Mouse (Mus musculus) intestine, postnatal 0 days (tissue): ENCODE results near the gene Gm28635. TPM values are rescaled to one million over a fixed set of nuclear protein-coding genes. Genes with fewer than 3 reads are reported as not detected.

Source experiments
- ATAC-seq: fragments of 200-750 bp; cut with Nextera tagmentation; 2 replicates; pipeline ENCODE4 v1.8.0; 2017; ENCODE audit warnings: mild to moderate bottlenecking, moderate TSS enrichment, moderate library complexity
- H3K27ac ChIP-seq: fragments of 300-500 bp; sonication (generic); 2 replicates; pipeline ENCODE4 v1.5.1; 2014; ENCODE audit warnings: mild to moderate bottlenecking, low read depth, low read length, moderate library complexity
- H3K27me3 ChIP-seq: fragments of 300-500 bp; sonication (generic); replicated peaks from 2 replicates; pipeline ENCODE4 v1.6.1; 2014; ENCODE audit warnings: low read length, mixed read lengths; ENCODE audit not compliant: control insufficient read depth, insufficient read depth
- H3K36me3 ChIP-seq: fragments of 300-500 bp; sonication (generic); 2 replicates; pipeline ENCODE4 v1.6.1; 2014; ENCODE audit warnings: mild to moderate bottlenecking, moderate library complexity; ENCODE audit not compliant: control insufficient read depth, insufficient read depth
- H3K4me1 ChIP-seq: fragments of 300-500 bp; sonication (generic); replicated peaks from 2 replicates; pipeline ENCODE4 v1.6.1; 2014; ENCODE audit warnings: antibody characterized with exemption, low read length, mixed read lengths; ENCODE audit not compliant: control insufficient read depth, insufficient read depth
- H3K4me2 ChIP-seq: fragments of 300-500 bp; sonication (generic); replicated peaks from 2 replicates; pipeline ENCODE4 v1.6.1; 2014; ENCODE audit warnings: low read depth, mild to moderate bottlenecking, moderate library complexity
- H3K4me3 ChIP-seq: fragments of 300-500 bp; sonication (generic); 2 replicates; pipeline ENCODE4 v1.5.1; 2014; ENCODE audit warnings: low read depth, low read length
- H3K9ac ChIP-seq: fragments of 300-500 bp; sonication (generic); 2 replicates; pipeline ENCODE4 v1.6.1; 2014; ENCODE audit warnings: mild to moderate bottlenecking, low read depth, low read length
- H3K9me3 ChIP-seq: fragments of 300-500 bp; sonication (generic); 2 replicates; pipeline ENCODE4 v1.6.1; 2016; ENCODE audit warnings: mixed run types; ENCODE audit not compliant: control insufficient read depth
- CTCF ChIP-seq: sonication (generic); IDR thresholded peaks from 2 replicates; pipeline ENCODE4 v1.5.1; 2016; ENCODE audit warnings: low read depth, mild to moderate bottlenecking, control low read depth, antibody characterized with exemption, moderate library complexity
- WGBS: fragments of 180-500 bp; shearing (Covaris S2); extraction: QIAGEN DNeasy Blood & Tissue Kit; methylation state at CpG from one replicate; pipeline ENCODE4 v1.1.7; 2014; 5-methylcytosine and 5-hydroxymethylcytosine counted together
- polyA plus RNA-seq: library from polyadenylated mRNA; unstranded; fragments of >200 nt; fragmentation: Nextera tagmentation; extraction: Ambion mirVana; gene quantifications from 2 replicates; pipeline ENCODE4 v1.2.1, GENCODE M21; 2015

The Gm28635 gene
- polyA plus RNA-seq, 1 experiment from 2014 or later: not detected

DNA sequence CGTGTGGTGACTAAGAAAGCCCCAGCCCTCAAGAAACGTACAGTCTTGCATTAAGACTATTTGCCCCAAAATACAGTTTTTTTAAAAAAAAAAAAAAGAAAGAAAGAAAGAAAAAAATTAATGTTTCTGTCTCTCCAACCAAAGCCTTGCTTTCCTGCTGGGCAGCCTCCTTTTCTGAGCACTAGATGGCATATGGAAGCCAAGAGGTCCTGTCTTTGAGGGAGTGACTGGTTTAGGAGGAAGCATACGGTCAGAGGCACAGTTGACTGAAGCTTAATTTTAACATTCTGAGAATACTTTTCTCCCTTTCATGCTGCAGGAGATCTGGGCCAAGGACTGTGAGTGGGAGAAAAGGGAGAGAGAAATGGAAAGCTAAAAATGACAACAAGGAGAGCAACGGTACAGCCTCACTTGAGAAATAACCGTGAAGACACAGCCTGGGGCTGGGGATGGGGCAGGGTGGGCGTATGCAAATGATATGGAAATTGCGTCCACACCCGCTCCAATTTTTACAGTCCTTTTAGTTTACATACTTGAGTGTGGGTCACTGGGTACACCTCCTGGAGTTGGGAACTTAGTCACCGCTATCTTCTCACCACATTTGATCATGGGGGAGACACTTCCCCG is 120.8 kb downstream of the Gm28635 start:
- peak overlapping the region; percentile 24 for H3K4me2 ChIP-seq
- H3K27me3 ChIP-seq: no peaks in the 10 kb centered on the region
- WGBS: 55% methylated on average over 10 of the region's 10 CpGs
- no peak overlapping the region for H3K27ac ChIP-seq
- no peak for ATAC-seq
- H3K4me3 ChIP-seq: no peak overlapping the region
- H3K9ac ChIP-seq: no peak overlapping the region
- no peaks in the 10 kb centered on the region for H3K4me1 ChIP-seq
- no peaks in the 10 kb centered on the region for H3K36me3 ChIP-seq
- peak; percentile 62 for TF ChIP-seq CTCF
- H3K9me3 ChIP-seq: no peaks in the 10 kb centered on the region

Other genes starting within 250 kb of the Gm28635 start
- gene Tfpi, start 201.3 kb downstream of the Gm28635 start, polyA plus RNA-seq: 31.3 and 33.4 TPM in 2 replicates
- 45.4 and 46.1 TPM in 2 replicates for gene Ctnnd1, start 27.3 kb downstream of the Gm28635 start, polyA plus RNA-seq
- gene Btbd18, start 19.0 kb downstream of the Gm28635 start, polyA plus RNA-seq: 0.07 TPM in 1 of 2 replicates, not detected in the other
- 83.4 and 90.7 TPM in 2 replicates for gene Selenoh, start 7.3 kb downstream of the Gm28635 start, polyA plus RNA-seq
- gene Med19, start 361 bp upstream of the Gm28635 start, polyA plus RNA-seq: 20.6 and 21.0 TPM in 2 replicates
- gene Tmx2, start 1.1 kb upstream of the Gm28635 start, polyA plus RNA-seq: 81.7 and 85.0 TPM in 2 replicates
- gene Zdhhc5, start 37.1 kb upstream of the Gm28635 start, polyA plus RNA-seq: 27.6 and 28.4 TPM in 2 replicates
- gene Clp1, start 49.3 kb upstream of the Gm28635 start, polyA plus RNA-seq: 18.1 and 21.8 TPM in 2 replicates
- gene Ypel4, start 56.0 kb upstream of the Gm28635 start, polyA plus RNA-seq: 1.8 and 1.9 TPM in 2 replicates
- 2.2 and 2.5 TPM in 2 replicates for gene Gm19426, start 65.6 kb upstream of the Gm28635 start, polyA plus RNA-seq
- 49.4 and 50.7 TPM in 2 replicates for gene Serping1, start 97.4 kb upstream of the Gm28635 start, polyA plus RNA-seq
- gene Ube2l6, start 120.8 kb upstream of the Gm28635 start, polyA plus RNA-seq: 115 and 117 TPM in 2 replicates
- gene Smtnl1, start 144.6 kb upstream of the Gm28635 start, polyA plus RNA-seq: 0.46 and 0.81 TPM in 2 replicates
- gene Timm10, start 149.0 kb upstream of the Gm28635 start, polyA plus RNA-seq: 51.9 and 59.2 TPM in 2 replicates
- 3.6 and 4.1 TPM in 2 replicates for gene Slc43a1, start 160.8 kb upstream of the Gm28635 start, polyA plus RNA-seq
- gene Rtn4rl2, start 208.7 kb upstream of the Gm28635 start, polyA plus RNA-seq: 0.98 and 1.0 TPM in 2 replicates